Mouse (Mus musculus) cerebellum, adult 18-20 months (tissue): ENCODE data around the gene Taok3.

ENCODE experiments used
- DNase-seq, 2 experiments: peaks; one replicate each; pipeline ENCODE4 v3.0.0; 2021

The Taok3 gene

DNA sequence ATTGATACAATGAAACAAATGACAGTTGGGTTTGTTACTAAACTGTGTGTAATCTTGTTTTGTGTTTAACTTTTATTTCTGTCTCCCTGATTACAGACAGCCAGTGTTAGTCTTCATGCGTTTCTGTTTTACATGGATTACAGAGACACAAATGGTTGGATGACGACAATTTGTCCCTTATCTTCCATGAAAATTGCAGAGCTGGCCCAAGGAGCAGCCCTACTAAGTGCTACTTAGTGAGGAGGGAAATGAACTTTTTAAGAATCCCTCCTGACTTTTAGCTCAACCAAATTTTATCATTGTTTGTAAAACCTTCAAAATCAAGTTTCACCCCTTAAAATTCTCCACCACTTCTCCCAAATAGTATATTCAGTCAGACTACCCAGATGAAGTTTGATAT, 1.7 kb upstream of the Taok3 start:
- DNase-seq = no peak

DNA sequence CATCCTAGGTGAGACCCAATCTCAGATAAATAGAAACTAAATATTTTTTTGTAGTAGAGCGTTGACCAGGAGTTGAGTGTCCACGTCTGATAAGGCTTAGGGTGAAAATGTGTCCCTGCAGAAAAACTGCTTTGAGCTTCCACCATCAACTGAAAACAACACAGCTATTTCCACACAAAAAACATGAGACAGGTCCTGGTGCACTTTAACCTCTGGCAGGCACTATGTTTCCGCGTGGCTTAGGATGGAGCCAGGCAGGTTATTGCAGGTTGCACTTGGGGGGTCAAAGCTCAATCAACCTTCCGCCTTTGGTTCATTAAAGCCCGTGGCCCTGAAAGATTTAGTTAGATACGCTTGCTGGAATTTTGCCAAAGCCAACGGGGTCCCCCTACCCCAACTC, 1.1 kb upstream of the Taok3 start:
- DNase-seq = no peak

DNA sequence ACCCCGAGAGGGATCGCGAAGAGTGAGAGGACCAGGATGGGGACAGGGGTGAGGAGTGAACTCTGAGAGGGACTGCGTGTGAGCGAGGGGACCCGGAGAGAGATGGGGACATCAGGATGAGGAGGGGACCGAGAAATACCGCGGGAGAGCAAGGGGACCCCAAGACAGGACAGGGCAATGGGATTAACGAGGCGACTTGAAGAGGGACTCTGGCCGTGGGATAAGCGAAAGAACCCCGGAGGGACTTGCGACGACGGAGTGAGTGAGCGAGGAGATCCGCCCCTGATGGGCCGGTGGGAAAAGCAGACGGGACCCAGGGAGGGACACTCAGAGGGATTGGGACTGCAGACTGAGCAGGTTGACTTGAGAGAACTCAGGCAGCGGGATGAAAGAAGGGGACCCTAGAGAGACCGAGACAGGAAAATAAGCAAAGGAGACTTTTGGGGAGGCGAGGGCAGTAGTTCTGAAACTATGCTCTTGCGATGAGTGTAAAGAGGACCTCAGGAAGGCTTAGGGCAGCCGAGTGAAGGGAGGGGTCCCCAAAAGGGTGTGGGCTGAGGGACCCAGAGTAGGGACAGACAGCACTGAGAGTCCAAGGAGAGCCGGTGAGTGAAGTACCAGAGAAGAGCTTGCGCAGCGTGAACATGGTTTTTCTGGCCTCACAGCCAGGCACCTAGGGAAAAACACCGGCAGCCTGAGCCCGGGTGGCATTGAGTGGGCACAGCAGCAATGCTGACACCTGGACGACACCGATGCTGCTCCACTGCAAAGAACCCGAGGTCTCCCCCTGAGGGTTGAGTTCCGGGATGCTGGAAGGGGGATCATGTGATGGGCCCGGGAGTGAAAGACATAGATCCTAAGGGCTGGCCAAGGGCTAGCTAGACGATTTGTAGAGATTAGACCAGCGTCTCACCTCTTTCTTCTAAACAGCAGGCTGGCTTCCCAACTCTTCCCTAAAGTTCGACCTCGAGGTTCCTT, 849 bp downstream of the Taok3 start:
- DNase-seq = peak; percentile 30 to 34

DNA sequence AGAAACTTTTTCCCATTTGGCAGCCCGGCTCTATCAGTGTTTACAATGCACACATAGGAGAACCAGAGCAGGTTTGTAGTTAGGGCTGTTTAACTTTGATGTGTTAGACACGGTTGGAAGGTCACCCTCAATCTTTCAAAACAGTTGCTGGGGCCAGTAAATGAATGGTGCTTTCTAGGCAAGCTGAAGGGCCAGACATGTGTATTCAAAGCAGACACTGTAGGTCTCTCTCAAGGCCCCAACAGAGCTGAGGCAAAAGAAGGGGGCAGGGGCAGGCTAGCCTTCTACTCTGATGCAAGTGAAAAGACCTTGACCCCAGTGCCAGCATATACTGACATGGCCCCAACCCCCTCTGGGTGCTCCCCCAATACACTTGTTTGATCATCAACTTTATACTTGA, 1.7 kb downstream of the Taok3 start:
- no peak for DNase-seq

DNA sequence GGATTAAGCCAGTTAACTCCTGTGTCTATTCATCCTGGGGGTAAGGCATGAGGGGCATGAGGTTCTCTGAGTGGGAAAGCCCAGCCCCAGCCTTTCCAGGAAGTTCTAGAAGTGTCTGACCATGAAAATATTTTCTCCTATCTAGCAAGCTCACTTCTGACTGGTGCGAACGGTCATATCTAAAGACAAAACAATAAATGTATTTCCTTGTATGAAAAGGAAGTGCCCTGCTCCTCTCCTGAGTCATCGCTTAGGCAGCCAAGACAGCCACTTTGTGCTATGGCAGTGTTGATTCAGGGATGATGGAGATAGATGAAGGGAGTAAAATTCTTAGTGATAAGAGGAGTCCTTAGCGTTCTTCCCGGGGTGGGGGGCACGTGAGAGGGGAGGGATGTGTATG, 3.2 kb downstream of the Taok3 start:
- no peak for DNase-seq

DNA sequence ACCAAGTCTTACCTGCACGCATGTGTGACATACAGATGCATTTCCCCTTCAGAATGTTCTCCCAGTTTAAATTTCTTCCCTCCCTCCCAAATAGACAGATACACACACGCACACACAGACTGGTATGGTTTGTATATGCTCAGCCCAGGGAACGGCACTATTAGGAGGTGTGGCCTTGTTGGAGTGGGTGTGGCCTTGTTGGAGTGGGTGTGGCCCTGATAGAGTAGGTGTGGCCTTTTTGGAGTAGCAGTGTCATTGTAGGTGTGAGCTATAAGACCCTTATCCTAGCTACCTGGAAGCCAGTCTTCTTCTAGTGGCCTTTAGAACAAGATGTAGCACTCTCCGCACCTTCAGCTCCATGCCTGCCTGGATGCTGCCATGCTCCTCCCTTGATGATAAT, 3.9 kb downstream of the Taok3 start:
- DNase-seq = no peak

DNA sequence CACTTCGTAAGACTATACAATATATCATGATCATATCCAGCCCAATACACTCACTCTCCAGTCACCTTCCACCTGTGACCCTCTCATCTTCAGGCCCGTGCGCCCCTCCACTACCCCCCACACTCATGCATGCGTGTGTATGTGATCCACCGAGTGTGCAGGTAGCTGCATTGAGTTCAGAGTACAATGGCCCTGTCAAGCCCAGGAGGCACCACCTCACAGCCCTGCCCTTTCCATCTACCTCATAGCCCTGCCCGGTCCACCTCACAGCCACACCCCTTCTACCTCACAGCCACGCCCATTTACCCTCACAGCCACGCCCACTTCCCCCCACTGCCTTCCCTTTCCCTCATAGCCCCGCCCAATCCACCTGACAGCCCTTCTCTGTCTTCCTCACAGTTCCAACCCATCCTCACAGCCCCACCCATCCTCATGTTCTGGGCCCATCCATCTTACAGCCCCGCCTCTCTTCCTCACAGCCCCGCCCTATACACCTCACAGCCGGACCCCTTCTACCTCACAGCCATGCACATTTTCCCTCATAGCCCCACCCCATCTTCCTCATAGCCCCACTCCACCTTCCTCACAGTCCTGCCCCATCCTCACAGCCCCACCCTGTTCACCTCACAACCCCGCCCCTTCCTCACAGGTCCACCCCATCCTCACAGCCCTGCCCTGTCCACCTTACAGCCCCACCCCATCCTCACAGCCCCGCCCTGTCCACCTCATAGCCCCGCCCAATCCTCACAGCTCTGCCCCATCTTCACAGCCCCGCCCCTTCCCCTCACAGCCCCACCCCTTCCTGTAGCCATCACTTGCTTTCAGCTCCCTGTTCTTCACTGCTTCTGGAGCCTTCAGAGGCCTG, 5.8 kb downstream of the Taok3 start:
- DNase-seq = no peak

DNA sequence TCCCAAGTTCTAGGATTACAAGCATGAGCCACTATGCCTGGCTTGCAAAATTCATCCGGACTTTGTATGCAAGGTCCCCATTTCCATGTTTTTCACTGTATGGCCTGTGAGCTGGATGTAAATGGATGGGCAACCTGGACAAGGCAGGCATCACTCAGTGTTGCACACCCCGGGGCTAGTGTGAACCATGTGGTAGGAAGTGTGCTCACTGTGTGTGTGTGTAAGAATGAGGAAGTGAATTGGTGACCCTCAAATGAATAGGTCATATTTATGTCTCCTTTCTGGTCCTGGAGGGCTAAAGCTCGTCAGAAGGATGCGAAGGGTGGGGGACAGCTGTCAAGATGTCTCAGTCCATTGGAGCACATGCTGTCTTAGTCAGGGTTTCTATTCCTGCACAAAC, 7.1 kb downstream of the Taok3 start:
- DNase-seq = no peak

DNA sequence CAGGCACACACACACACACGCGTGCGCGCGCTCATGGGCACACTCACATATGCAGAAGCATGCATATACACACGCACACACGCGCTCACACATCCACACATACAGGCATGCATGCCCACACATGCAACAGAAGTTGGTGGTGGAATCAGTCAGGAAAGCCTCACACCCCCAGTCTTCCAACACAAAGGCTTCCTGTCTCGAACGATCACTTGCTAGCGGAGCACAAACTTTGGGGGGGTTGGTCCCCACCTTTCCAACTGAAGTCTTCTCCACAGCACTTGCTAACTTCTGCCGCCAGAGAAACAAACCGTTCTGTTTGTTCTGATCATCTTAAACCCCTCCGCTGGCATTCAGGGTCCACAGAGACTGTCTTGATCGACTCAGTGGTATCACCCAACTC, 10.8 kb downstream of the Taok3 start:
- no peak for DNase-seq

DNA sequence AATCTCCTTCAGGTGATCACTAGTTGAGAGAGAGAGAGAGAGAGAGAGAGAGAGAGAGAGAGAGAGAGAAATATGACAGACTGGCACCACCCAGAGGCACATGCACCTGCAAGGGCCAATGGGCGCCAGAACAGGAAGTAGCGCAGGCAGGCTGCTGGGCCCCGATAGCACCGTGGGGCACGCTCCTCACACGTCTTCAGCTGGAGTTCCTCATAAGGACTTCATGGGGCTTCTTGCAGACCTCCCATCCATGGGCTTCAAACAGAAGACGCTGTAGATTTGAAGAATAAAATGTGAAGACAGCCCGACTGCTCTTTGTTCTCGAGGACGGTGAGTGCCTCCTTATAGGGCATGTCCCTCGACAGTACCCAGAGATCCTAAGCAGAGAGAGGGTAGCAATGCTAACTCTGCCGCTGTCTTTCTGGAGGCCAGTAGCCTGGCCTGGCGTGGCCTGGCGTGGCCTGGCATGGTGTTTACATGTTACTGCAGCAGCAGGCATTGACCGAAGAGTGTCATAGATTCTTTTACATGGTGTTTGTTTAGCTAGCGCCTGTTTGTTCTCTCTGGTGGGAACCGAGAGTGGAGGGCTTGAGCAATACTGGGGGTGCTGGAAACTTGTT, 13.6 kb downstream of the Taok3 start:
- no peak for DNase-seq

DNA sequence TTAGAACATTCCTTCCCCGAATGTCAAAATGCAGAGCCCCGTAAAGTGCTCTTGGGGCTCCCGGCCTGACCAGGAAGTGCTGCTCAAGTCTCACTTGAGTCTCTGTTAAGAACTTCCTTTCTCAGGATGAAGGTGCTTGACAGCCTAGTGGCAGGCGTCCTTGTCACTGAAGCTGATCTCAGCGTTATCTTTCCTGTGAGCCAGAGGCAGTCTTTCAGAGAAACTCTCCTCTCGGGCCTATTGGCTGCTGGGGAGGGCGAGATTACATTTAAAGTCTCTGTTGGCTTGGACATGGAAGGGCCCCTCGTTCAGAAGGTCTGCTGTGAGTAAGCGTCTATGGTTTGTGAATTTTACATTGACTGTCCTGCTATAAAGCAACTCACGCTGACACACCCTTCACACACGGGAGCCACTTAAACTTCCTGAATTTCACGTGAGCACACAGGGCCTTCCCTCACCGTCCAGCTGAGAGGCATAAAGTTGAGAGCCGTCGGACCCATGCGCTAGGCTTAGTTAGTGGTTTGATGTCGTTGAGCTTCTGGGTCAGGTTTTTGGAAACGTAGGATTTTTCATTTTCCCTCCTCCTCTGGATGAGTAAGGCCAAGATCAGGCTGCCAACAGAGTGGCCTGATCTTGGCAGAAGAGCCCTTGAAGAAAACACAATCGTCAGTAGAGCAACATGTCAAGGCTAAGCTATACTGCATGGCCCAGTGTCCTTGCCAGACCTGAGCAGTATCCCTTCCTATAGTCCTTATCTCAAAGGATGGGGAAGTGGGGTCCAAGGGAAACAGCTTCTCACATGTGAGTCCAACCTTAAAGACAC, 14.3 kb downstream of the Taok3 start:
- no peak for DNase-seq

DNA sequence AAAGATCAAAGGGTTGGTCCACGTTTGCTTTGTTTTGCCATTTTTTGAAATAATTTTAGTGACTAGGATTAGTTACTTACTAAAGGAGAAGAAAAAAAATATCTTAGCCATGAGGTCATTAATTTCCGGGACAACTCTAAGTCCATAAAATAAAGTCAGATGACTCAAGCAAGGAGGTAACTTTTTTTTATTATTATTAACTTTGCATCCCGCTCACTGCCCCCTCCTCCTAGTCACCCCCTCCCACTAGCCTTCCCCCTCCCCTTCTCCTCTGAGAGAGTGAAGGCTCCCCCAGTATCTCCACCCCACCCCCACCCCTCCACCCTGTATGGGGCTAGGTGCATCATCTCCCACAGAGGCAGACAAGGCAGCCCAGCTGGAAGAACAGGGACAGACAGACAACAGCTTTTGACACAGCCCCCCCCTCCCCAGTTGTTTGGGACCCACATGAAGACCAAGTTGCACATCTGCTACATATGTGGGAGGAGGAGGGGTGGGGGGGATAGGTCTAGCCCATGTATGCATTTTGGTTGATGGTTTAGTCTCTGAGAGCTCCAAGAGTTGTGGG, 15.0 kb downstream of the Taok3 start:
- no peak for DNase-seq

DNA sequence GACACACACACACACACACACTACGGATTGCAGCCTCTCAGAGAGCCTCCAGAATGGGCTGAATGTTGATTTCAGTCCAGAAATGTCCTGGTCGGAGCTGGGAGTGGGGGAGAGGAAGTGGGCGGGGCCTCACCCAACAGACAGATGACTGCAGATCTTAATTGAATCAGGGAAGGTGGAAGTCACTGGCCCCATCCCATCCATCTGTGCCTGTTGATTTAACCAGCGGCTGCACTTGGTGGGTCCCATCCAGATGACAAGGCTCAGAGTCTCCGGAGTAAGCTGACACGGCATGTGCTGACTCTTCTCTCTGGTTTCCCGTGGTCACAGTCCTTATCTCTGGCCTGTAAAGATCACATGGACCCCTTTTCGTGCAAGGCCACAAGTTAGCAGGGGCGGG, 15.9 kb downstream of the Taok3 start:
- no peak for DNase-seq

DNA sequence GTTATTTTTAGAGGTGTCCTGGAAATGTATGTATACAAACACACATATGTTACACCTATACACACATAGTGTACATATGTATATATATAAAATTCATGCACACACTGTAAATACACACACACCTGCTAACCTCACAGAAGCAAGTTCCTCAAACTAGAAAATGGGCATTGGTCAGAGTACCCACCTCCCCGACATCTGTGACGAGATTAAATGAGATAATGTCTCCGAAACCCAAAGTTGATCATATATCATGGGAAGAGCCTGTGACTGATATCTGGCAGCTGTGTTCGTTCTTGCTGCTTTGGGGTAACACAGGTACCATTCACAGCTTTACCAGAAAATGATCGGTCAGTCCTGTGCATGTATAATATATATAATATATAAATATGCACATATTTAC, 16.6 kb downstream of the Taok3 start:
- DNase-seq = no peak

DNA sequence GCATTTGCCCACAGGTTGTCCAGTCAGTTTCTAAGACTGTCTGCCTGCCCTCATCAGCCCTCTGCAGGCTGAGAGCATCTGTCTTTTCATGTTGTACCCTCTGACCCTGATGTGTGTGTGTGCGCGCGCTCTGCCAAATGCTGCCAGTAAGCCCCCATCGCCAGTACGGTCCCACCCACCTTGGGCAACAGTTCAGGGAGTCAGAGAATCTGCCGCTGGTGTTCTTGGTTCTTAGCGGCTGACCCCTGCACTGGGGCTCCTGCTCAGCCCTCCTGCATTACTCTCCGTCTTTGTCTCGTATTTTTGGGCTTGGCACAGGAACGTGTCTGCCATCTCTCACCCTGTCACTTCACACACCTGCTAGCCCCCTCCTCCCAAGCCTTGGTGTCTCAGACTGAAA, 17.1 kb downstream of the Taok3 start:
- DNase-seq = no peak

DNA sequence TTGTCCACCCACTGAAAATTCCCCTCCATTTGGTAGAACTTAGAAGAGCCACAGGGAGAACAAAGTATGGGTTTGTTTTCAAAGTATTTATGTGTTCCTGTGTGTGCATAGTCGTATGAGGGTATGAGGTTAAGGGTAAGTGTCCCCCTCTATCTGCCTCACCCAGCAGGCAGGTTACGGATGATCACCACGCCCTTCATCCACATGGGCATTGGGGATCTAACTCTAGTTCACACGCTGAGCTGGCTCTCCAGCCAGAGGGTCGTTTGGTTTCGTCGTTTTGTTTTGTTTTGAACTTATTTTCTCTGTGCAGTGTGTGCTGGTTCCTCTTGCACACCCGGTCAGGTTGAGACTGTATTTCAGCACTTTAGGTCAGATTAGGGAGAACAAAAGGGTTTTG, 17.7 kb downstream of the Taok3 start:
- no peak for DNase-seq

DNA sequence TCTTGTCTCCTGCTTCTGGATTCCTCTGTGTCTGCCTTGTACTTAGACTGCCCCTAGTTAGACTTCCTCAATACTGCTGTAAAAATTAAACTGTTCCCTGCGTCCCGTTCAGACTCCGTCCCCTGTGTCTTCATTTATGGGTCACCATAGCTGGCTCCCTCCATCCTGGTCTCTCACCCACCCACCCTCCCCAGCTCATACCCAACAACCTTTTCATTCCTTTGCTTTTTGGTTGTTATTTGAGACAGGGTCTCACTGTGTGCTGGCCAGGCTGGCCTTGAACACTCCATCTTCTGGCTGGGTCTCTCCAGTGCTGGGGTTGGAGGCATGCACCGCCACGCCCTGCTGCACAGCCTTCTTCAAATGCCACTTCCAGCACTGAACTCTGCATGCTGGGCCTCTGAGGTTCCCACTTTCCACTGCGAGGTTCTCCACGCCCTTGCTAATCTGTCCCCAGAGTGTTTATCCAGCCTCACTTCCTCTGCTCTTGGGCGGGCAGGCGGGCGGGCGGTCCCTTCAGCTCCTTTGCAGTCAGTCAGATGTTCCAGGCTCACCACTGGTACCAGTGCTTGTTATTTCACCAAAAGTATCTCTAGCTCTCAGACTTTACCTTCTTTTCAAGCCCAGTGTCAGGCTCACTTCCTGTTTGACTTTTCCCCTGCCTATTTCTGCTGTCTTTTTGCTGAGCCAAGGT, 18.5 kb downstream of the Taok3 start:
- no peak for DNase-seq

DNA sequence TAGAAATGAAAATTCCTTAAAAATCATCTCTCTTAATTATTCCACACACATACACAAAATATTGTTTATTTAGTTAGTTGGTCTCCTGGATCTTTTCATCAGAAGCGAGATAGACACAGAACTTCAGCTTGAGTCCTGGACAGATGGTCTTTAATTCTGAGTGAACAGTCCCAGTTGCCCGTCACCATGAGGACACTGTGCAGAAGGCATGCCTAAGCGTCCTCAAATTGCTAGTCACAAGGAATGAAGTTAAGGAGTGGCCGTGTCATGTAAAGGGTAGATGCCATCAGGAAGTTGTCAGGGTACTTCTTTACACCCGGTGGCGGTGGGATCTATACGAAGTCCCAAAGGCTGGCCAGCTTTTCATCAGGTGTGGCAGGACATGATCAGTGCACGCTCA, 19.9 kb downstream of the Taok3 start:
- DNase-seq = peak in 1 of 2 experiments; percentile 40

DNA sequence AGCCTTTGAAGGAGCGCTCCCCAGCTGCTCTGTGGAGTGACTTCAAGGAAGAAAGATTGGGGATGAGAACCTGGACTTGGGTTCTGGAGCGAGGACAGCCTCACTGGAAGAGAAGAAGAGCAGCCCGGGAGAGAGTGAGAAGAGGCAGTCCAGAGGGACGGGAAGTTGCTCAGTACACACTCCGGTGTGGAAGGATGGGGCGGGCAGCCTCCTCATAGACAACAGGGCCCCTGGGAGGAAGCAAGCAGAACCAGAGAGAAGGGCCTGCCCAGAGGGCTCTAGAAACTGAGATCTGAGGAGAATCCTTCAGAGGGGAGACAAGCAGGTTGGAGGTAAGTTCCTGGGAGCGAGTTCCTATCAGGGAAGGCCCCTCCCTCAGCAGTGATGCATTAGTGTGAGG, 20.4 kb downstream of the Taok3 start:
- no peak for DNase-seq

DNA sequence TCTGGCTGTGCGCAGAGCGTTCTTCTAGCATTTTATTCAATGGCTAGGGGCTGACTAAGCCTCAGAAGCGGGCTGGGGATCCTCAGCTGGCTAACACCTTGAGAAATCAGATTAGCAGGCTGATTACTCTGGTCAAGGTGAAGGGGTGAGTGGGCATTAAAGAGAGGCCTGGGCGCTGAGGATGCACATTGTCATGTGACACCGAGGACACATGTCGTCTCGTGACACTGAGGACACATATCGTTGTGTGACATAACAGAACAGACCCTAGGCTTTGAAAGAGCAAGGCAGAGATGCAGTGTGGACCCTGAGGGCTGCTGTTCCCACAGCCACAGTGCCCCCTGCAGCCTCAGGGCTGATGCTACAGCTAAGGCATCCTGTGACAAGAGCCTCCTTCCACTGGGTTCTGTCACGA, 23.8 kb downstream of the Taok3 start:
- DNase-seq = no peak

DNA sequence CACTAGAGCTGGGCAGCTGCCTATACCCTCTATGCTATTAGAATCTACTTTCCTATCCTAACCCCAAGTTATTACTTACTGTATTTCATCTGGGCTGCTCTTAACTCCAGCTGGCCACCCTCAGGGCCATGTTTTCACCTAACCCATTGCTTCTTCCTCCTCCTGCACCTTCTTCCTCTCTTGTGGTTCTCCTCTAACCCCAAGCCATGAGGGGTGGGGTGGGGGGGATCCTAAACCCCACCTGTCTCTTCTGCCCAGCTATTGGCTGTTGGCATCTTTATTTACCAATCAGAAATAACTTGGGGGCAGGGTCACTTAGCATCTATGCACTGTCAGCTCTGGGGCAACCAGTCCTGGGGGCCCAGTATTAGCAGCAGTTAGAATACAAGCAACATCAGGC, 26.2 kb downstream of the Taok3 start:
- no peak for DNase-seq
